Mouse (Mus musculus) T-cell, adult 2 months (primary cell): Measurements from ENCODE around the gene Plb1.

Source experiments
- DNase-seq: peaks from one replicate; pipeline ENCODE4 v3.0.0; 2022; ENCODE audit warnings: low spot score

Plb1 gene

GRCm38 (mm10) chr5:32332591-32332990 is 100.1 kb downstream of the Plb1 start:
- no peak for DNase-seq

GRCm38 (mm10) chr5:32335172-32335571 is 102.7 kb downstream of the Plb1 start:
- DNase-seq = no peak

- no peak for DNase-seq
These were observed 103.6 kb downstream of the Plb1 start for GRCm38 (mm10) chr5:32336092-32336491.

GRCm38 (mm10) chr5:32337336-32337735 is 104.8 kb downstream of the Plb1 start:
- no peak for DNase-seq

GRCm38 (mm10) chr5:32338339-32338738 is 105.8 kb downstream of the Plb1 start:
- DNase-seq = no peak

GRCm38 (mm10) chr5:32338766-32339165 is 106.3 kb downstream of the Plb1 start:
- no peak for DNase-seq

- no peak for DNase-seq
These were observed 107.7 kb downstream of the Plb1 start for GRCm38 (mm10) chr5:32340246-32340645.

- DNase-seq = no peak
These were observed 110.3 kb downstream of the Plb1 start for GRCm38 (mm10) chr5:32342711-32343285.

- no peak for DNase-seq
These were observed 113.8 kb downstream of the Plb1 start for GRCm38 (mm10) chr5:32346025-32346912.

GRCm38 (mm10) chr5:32349718-32350117 is 117.2 kb downstream of the Plb1 start:
- no peak for DNase-seq

- no peak for DNase-seq
These were observed 118.2 kb downstream of the Plb1 start for GRCm38 (mm10) chr5:32350551-32351256.

- DNase-seq = no peak
These were observed 119.4 kb downstream of the Plb1 start for GRCm38 (mm10) chr5:32351721-32352465.

GRCm38 (mm10) chr5:32352845-32353244 is 120.3 kb downstream of the Plb1 start:
- DNase-seq = no peak

- no peak for DNase-seq
These were observed 120.8 kb downstream of the Plb1 start for GRCm38 (mm10) chr5:32353280-32353679.

- no peak for DNase-seq
These were observed 128.0 kb downstream of the Plb1 start for GRCm38 (mm10) chr5:32360511-32360910.

GRCm38 (mm10) chr5:32361441-32362235 is 129.1 kb downstream of the Plb1 start:
- DNase-seq = no peak

GRCm38 (mm10) chr5:32369391-32369790 is 136.9 kb downstream of the Plb1 start:
- no peak for DNase-seq

- no peak for DNase-seq
These were observed 138.7 kb downstream of the Plb1 start for GRCm38 (mm10) chr5:32371239-32371638.

GRCm38 (mm10) chr5:32378546-32378945 is 146.0 kb downstream of the Plb1 start:
- no peak for DNase-seq

- DNase-seq = no peak
These were observed 156.1 kb downstream of the Plb1 start for GRCm38 (mm10) chr5:32388656-32389055.

- no peak for DNase-seq
These were observed 157.8 kb downstream of the Plb1 start for GRCm38 (mm10) chr5:32390295-32390694.
